Mouse (Mus musculus) myocyte (in vitro differentiated cells): Measurements from ENCODE around the gene Mroh2a.

Experiments used
- CEBPB ChIP-seq: IDR thresholded peaks from 2 replicates; pipeline ENCODE4 v1.6.1; 2011; ENCODE audit warnings: mild to moderate bottlenecking, moderate library complexity; ENCODE audit not compliant: poor library complexity, insufficient read depth, severe bottlenecking
- E2F4 ChIP-seq: IDR thresholded peaks from one replicate; pipeline ENCODE4 v1.6.1; 2011; ENCODE audit warnings: mild to moderate bottlenecking, control low read depth, moderate library complexity; ENCODE audit not compliant: insufficient read depth
- MAX ChIP-seq: IDR thresholded peaks from one replicate; pipeline ENCODE4 v1.6.1; 2011; ENCODE audit warnings: low read depth, mild to moderate bottlenecking, control low read depth
- MYOD1 ChIP-seq, 3 experiments: IDR thresholded peaks; one replicate each; pipeline ENCODE4 v1.6.1; 2011; ENCODE audit warnings: control low read depth in 2 of 3, low read depth in 2 of 3, mild to moderate bottlenecking in 2 of 3, moderate library complexity in 1 of 3; ENCODE audit not compliant: insufficient read length in 2 of 3, control insufficient read depth in 1 of 3
- MYOG ChIP-seq, 3 experiments: IDR thresholded peaks; one replicate each; pipeline ENCODE4 v1.6.1; 2011; ENCODE audit warnings: control low read depth in 2 of 3, low read depth in 2 of 3, mild to moderate bottlenecking in 2 of 3; ENCODE audit not compliant: insufficient read length in 2 of 3, control insufficient read depth in 1 of 3, insufficient read depth in 1 of 3
- POLR2A ChIP-seq: IDR thresholded peaks from one replicate; pipeline ENCODE4 v1.6.1; 2011; ENCODE audit warnings: low read depth, mild to moderate bottlenecking, control low read depth, moderate library complexity; ENCODE audit not compliant: insufficient read length
- POLR2AphosphoS2 ChIP-seq: IDR thresholded peaks from one replicate; pipeline ENCODE4 v1.6.1; 2011; ENCODE audit warnings: low read depth, control low read depth; ENCODE audit not compliant: insufficient read length
- REST ChIP-seq: IDR thresholded peaks from one replicate; pipeline ENCODE4 v1.6.1; 2011; ENCODE audit warnings: mild to moderate bottlenecking, control low read depth, moderate library complexity; ENCODE audit not compliant: insufficient read depth, insufficient read length
- SRF ChIP-seq: IDR thresholded peaks from one replicate; pipeline ENCODE4 v1.6.1; 2011; ENCODE audit warnings: low read depth; ENCODE audit not compliant: control insufficient read depth, insufficient read length
- TCF12 ChIP-seq: IDR thresholded peaks from one replicate; pipeline ENCODE4 v1.6.1; 2011; ENCODE audit warnings: mild to moderate bottlenecking, control low read depth; ENCODE audit not compliant: poor library complexity, insufficient read depth, severe bottlenecking
- TCF3 ChIP-seq: IDR thresholded peaks from one replicate; pipeline ENCODE4 v1.6.1; 2011; ENCODE audit warnings: low read depth, control low read depth; ENCODE audit not compliant: insufficient read length
- USF1 ChIP-seq: IDR thresholded peaks from one replicate; pipeline ENCODE4 v1.6.1; 2011; ENCODE audit warnings: low read depth, mild to moderate bottlenecking, control low read depth, moderate library complexity

GRCm38 (mm10) chr1:88197443-88197842 is 29.3 kb upstream of the Mroh2a start:
- TF ChIP-seq MYOG (IDR thresholded peaks at IDR 0.05; ENCODE audit: control insufficient read depth in 1 of 3, insufficient read depth in 1 of 3, insufficient read length in 2 of 3, low read depth in 2 of 3) = no peak
- no peak for TF ChIP-seq E2F4
- TF ChIP-seq USF1 = no peak
- no peak for TF ChIP-seq POLR2A
- TF ChIP-seq MYOD1 (IDR thresholded peaks at IDR 0.05; ENCODE audit: control insufficient read depth in 1 of 3, insufficient read length in 2 of 3, low read depth in 2 of 3) = no peak
- no peak for TF ChIP-seq SRF
- no peak for TF ChIP-seq POLR2AphosphoS2
- no peak for TF ChIP-seq MAX
- TF ChIP-seq CEBPB = no peak
- TF ChIP-seq TCF12 = no peak
- TF ChIP-seq REST = no peak
- TF ChIP-seq TCF3 = no peak
